Mouse (Mus musculus) left cerebral cortex, adult 6 months (tissue): ENCODE results near the gene Gpr146. TPM values are rescaled to one million over a fixed set of nuclear protein-coding genes. Genes with fewer than 3 reads are reported as not detected.

ENCODE experiments used
- long read RNA-seq, 2 experiments: library from polyadenylated mRNA; unstranded; transcript quantifications; one replicate each; pipeline ENCODE4 v2.0.0; 2019 to 2020
- polyA plus RNA-seq: library from polyadenylated mRNA; unstranded; fragments of <200 nt; fragmentation: Nextera tagmentation; gene quantifications from 2 replicates; pipeline ENCODE4 v1.2.3, GENCODE M21; 2021

The Gpr146 gene
- polyA plus RNA-seq, result 7.7 and 12.2 TPM in 2 replicates
- long read RNA-seq, experiment 1, full-length matches to known transcripts, result 66 of 88 reads
- long read RNA-seq, experiment 1, partial matches to known transcripts, result 0 of 88 reads
- long read RNA-seq, experiment 1, other reads (novel, unspliced or antisense), result 22 of 88 reads
- long read RNA-seq, experiment 2, full-length matches to known transcripts, result 6 of 15 reads
- long read RNA-seq, experiment 2, partial matches to known transcripts, result 0 of 15 reads
- long read RNA-seq, experiment 2, other reads (novel, unspliced or antisense), result 9 of 15 reads

GRCm38 (mm10) chr5:139377468-139378270 is at the start of gene Gpr146:
Gene Gpr146 (plus strand): TSS chr5:139377697.

GRCm38 (mm10) chr5:139351134-139351533 is 26.4 kb upstream of the Gpr146 start, which contains the start of gene Cox19:
Gene Cox19 (minus strand): TSS chr5:139351418.

GRCm38 (mm10) chr5:139352317-139352716 is 25.2 kb upstream of the Gpr146 start, which contains the start of gene Cyp2w1:
Gene Cyp2w1 (plus strand): TSS chr5:139352617.

GRCm38 (mm10) chr5:139404801-139405401 is 27.4 kb downstream of the Gpr146 start, which contains the start of gene C130050O18Rik:
Gene C130050O18Rik (plus strand): TSS chr5:139405280.

GRCm38 (mm10) chr5:139423026-139423865 is 45.7 kb downstream of the Gpr146 start, which contains the start of gene Gper1:
Gene Gper1 (plus strand): TSS chr5:139423151.

Other genes with a start within 250 kb of the Gpr146 start
- gene Prkar1b, start 227.7 kb upstream of the Gpr146 start, polyA plus RNA-seq, result 573 and 705 TPM in 2 replicates
- 1.0 and 3.0 TPM in 2 replicates for gene Dnaaf5, start 227.5 kb upstream of the Gpr146 start, polyA plus RNA-seq
- 41.0 and 60.5 TPM in 2 replicates for gene Sun1, start 177.1 kb upstream of the Gpr146 start, polyA plus RNA-seq
- gene Get4, start 125.4 kb upstream of the Gpr146 start, polyA plus RNA-seq, result 52.9 and 96.7 TPM in 2 replicates
- gene Adap1, start 52.1 kb upstream of the Gpr146 start, polyA plus RNA-seq, result 55.0 and 60.0 TPM in 2 replicates
- gene Cox19, start 26.3 kb upstream of the Gpr146 start, polyA plus RNA-seq, result 57.7 and 65.3 TPM in 2 replicates
- gene Cyp2w1, start 25.1 kb upstream of the Gpr146 start, polyA plus RNA-seq, result not detected in 2 replicates
- gene C130050O18Rik, start 27.6 kb downstream of the Gpr146 start, polyA plus RNA-seq, result 0.33 and 0.64 TPM in 2 replicates
- 1.5 and 2.3 TPM in 2 replicates for gene Gper1, start 45.5 kb downstream of the Gpr146 start, polyA plus RNA-seq
- 15.0 and 15.1 TPM in 2 replicates for gene 3110082I17Rik, start 82.8 kb downstream of the Gpr146 start, polyA plus RNA-seq
- gene Zfand2a, start 106.9 kb downstream of the Gpr146 start, polyA plus RNA-seq, result 18.5 and 18.7 TPM in 2 replicates
- not detected in 2 replicates for gene Uncx, start 165.8 kb downstream of the Gpr146 start, polyA plus RNA-seq